Mouse (Mus musculus): ENCODE measurements at regions not wholly inside any gene's neighbourhood (a gene's known extent, or its start where the extent isn't known, plus 50 kb on each side); places are given as distances from the start of the nearest gene placed in this dataset.

DNA sequence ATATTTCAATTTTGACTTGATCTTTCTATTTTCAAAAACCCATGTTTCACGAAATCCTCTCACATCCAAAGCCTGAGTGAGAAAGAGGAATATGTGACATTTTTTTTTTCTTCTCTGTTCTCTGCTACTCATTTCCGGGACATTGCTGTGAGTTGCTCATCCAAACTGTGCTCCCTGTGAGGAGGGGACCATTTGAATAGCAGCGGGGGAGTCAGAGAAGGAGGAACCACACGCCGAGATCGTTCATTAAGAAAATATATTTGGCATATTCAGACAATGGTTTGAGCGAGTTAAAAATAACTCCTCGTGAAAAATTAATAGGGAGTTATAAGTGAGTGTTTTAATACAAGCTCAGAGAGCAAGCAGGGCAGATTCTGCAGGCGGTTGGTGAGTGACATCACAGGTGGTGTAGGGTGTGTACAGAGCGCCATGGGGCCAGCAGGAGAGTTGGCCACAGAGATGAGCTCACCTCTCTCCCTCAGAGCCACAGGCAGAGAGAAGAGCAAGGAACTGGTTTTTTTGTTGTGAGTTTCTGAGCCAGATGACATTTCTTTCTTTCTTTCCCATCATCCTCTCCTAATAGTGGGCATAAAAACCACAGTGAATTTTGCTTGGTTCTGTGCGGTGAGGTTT, 54.4 kb upstream of the Calcoco1 start:
- no peak for DNase-seq

DNA sequence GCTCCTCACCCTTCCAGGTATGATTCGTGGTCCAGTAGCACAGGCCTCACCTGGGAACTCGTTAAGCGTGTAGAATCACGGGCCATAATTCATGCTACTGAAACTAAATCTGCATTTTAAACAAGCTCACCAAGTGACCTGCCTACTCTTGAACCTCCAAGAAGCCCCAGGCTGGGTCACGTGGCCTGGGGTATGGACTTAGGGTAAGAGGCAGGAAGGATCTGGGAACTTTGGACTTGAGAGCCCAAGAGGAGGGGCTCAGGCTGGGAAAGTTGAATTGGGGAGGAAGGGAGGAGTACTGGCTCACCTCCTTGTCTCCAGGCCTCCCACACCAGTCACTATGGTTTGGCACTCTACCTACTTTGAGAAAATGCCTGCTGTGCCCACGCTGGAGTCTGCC, 58.6 kb upstream of the Calcoco1 start:
- no peak for DNase-seq

DNA sequence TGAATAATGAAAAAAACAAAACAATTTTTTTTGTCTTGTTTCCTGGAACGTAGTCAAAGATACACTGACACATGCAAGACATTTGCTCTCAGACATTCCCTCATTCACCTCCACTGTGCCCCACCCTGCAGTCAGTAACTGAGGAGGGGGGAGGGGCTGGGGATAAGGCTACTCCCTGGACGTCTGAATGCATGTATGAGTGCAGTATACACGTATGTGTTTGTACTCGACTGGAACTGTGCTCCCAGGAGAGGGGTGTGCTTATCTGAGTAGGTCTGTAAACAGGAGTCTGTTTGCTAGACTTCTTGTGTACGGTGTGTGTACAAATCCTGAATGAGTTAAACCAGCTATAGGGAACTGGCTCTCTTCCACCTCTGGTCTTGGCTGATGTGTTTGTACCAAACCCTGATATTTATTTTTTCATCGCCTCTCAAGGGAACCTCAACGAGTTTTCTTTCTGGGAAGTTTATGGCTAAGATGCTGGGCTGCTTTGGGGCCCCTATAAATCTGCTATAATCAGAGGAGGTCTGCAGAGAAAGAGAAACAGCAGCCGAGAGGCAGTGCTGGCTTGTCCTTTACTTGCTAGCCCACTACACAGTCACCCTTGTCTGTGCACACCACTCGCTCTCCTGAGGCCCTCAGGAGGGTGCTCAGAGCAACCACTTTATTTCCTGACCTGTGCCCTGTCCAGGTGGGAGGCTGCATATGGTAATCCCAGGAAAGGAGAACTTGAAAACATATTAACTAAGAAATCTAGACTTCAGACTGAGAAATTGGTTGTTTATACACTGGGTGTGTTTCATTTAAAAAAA, 61.2 kb upstream of the Calcoco1 start:
- DNase-seq, result no peak

DNA sequence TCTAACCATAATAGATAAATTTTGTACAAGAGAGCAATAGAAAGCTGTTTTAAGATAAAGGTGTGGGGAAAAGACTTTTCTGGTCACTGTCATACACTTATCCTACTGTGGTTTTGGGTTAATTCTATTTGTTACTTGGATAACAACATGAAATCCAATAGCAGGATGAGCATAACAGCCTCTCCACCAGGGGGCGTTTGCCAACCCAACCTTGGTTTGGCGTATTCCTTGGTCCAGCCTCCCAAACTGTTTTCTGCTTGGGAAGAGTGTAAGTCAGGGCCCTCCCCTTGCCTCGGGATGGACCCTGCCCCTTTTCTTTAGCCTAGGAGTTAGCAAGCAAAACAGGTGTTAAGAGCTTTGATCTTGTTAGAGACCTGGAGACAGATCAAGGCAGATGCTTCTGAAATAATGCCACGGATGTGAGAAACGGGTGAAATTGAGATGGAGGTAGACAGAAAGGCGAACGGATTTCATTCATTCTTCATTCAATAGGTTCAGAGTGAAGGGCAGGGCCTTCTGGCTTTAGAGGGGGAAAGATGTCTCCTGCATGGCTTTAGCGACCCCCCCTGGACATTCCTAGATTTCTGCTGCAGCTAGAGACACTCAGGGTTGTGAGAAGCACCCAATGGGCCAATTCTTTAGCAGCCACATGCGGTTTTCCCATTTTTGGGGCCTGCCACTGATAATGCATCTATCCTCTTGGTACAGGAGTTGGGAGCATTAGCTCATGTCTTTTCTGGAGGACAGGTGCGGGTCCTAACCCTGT, 63.3 kb upstream of the Calcoco1 start:
- peak; percentile 86 for DNase-seq

DNA sequence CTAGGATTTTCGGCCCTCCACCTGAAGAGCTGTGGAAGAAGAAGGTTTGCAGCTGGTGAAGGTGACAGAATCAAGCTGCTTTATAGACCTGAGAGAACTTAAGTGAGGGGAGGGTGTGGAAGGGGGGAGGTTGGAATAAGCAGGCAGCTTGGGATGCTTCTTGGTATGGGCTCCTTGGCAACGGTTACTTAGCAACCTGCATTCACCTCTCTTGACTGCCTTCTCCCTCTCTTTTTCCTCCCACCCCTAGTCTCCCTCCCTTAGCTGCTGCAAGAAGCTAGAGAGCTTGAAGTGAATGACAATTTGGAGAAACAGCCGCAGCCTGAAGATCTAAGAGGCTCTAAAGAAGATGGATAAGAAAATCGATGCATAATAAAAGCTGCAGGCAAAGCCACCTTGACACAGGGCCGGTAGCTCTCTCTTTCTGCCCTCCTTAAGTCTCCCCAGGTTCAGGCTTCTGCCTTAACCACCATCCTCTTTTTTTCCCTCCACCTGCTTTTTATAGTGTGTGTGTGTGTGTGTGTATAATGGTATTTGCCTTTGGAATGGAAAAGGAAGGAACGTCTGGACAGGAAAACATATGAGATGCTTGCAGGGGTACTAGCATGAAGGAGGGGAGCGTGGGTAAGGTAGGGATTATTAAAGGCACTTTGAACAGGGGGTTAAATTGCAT, 67.0 kb upstream of the Calcoco1 start:
- no peak for DNase-seq

DNA sequence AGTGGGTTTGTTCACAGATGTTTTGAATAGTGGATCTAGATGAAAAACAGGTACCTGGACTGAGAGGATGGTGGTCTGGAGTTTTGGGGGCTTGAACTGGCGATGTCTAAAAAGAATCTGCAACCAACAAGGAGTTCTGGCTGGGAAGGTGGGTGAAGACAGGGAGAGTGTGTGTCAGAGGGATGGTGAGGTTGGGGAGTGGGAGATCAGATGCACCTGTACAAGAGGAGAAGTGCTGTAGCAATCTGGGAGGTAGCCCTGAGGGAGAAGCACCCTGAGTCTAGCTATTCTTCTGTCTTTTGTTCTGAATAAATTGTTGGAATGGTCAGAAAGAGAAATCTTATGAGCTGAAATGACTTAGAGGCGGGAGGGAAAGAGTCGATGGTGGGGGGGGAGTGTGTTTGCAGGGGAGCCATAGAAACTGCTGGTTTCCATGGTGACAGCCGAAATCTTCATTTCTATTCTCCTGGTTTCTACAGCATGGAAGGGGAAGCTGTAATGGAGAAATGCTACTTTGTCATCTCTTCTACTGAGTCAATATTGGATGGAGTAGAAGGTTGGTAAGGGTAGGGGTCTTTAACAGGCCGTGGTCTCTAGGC, 75.1 kb upstream of the Calcoco1 start:
- DNase-seq, result no peak

DNA sequence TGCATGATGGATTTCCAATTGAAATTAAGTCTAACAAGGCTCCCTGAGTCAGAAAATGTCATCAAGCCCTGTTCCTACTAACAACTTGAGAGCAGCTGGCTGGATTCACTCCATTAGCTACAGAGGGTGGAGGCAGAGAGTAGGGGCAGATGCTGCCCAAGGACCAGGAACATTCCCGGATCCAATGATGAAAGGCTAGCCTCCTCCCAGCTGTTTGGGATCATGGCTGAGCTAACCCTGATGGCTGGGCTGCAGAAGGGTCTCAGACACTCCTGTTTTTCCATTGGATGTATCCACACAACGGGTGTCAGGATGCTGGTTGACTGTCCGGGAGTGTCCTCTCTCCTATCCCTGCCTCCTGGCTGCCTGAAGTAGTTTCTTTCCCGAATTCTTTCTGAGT, 78.1 kb upstream of the Calcoco1 start:
- DNase-seq, result no peak

DNA sequence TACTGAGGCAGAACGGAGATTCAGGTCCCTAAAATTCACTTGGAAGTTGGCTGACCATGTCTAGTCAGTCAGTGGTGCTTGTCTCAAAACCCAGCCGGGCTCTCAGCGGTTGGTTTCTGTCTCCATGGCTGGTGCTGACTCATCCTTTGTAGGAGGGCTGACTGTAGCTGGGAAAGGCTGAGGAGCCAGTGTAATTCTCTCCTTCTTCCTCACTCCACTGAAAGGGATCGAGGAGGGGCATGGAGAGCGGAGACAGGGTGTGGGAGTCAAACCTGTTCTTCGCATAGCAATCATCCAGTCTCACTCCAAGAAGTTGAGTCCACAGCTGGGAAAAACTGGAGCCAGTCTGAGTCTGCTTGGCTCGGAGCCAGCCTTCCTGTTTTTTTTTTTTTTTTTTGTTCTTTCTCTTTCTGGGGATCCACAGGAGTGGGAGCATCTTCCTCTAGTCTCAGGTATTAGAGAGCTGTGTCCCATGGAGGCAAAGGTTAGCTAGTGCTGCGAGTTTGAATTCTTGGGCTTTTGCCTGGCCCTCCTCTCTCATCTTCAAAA, 80.4 kb upstream of the Calcoco1 start:
- peak; percentile 54 for DNase-seq

DNA sequence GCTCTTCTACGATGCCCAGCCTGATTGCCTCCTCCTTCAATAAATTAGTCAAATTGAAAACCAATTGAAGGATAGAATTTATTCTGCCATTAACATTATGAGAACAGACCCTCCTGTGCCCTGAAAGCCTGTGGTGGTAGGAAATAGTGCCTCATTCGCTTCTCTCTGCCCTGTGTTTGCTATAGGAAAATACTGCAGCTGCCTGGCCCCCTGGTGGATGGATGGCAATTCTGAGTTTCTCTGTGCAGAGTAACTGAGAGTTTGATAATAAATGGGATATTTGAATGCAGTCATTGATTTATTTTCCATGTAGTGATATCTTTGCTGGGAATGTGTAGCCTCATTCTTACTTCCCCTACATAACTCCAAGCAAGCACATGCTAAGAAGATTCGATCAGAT, 85.4 kb upstream of the Calcoco1 start:
- DNase-seq, result peak; percentile 26

DNA sequence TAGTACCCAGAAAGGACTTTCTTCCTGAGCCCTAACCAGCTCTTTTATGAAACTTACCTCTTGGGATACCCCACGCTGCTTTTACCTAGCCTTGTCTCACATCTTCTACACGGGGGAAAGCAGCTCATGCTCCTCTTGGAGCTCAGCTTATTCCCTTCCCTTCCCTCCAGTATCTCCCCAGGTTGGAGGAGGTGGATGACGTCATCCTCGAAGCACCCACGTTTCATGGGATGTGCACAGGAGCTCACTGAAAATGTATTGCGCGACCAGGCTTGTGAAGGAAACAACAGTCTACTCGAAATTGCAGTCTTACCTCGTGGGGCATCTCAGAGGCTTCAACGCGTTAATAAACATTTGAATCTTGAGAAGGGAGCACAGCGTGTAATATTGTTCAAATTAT, 97.2 kb upstream of the Calcoco1 start:
- DNase-seq, result no peak

DNA sequence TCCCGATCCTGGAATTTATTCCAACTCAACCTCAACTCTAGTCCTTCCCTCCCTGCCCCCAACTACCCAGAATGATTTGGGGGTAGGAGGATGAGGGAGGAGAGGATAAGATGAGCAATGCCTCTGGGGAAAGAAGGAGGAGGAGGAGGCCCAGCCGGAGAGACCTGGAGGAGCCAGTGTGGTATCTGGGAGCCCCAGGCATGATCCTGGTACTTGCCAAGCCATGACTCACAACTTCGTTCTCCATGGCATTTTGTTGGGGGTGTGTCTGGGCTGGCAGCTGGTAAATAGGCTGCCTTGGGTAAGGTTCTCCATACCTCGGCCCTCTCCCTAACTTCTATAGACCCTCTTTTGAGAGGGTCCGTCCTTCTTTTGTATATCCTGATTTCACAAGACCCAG, 81.2 kb upstream of the Hoxc13 start:
- peak; percentile 13 for DNase-seq

DNA sequence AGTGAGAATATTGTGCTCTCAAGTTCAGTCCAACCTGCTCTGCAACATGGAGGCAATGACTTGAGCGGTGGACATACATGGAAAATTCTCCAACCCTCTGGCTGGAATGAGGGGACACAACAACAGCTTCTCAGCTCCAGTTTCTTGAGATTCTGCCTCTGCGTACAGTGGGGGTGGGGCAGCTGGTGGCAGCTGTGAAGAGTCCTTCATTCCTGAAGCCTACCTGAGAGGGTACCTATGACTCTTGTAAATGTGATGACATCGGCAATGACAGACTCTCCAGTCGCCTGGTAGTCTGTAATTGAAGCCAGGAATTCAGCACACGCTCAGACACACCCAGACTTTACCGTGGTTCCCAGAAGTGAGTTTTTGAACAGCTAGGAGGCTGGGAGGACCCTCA, 58.5 kb upstream of the Hoxc13 start:
- no peak for DNase-seq

DNA sequence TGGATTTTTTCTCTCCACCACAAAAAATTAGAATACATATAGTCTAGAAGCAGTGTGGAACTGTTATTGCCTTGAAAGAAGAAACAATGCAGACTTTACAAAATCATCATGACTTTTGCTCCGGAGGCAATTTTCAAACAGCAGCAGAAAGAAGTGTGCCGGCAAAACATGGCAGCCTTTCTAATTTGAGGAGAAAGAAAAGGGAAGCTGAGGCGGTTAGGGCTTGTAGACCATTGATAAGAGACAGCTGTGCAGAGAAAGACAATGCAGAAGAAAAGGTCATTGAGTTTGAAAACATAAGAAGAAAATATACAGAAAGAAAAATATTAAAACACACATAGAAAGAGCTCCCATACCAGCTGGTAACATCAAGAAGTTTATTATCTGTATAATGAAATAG, 54.1 kb upstream of the Hoxc13 start:
- no peak for DNase-seq
